Mouse (Mus musculus) erythroblast, embryonic 14.5 days (primary cell): ENCODE results near the gene Ppp1r2. TPM values are rescaled to one million over a fixed set of nuclear protein-coding genes. Genes with fewer than 3 reads are reported as not detected.
A peak's percentile ranks its signal among the peaks of the same experiment; 100 is the strongest.

Experiments used
- H3K27me3 ChIP-seq: 2 replicates; pipeline ENCODE4 v1.6.1; 2012; ENCODE audit warnings: inconsistent platforms; ENCODE audit not compliant: control insufficient read depth
- H3K36me3 ChIP-seq: 2 replicates; pipeline ENCODE4 v1.6.1; 2012; ENCODE audit warnings: mild to moderate bottlenecking, inconsistent platforms; ENCODE audit not compliant: control insufficient read depth
- H3K4me1 ChIP-seq: 2 replicates; pipeline ENCODE4 v1.6.1; 2012; ENCODE audit warnings: inconsistent platforms; ENCODE audit not compliant: control insufficient read depth
- H3K4me3 ChIP-seq: replicated peaks from 2 replicates; pipeline ENCODE3; 2012; ENCODE audit warnings: moderate library complexity, mild to moderate bottlenecking, inconsistent platforms
- H3K9me3 ChIP-seq: 2 replicates; pipeline ENCODE4 v1.6.1; 2012; ENCODE audit warnings: low read length, inconsistent platforms, mixed read lengths; ENCODE audit not compliant: control insufficient read depth
- GATA1 ChIP-seq: IDR thresholded peaks from 2 replicates; pipeline ENCODE4 v1.6.1; 2012; ENCODE audit warnings: low read length, inconsistent platforms, mixed read lengths
- TAL1 ChIP-seq: IDR thresholded peaks from 3 replicates; pipeline ENCODE4 v1.6.1; 2012; ENCODE audit warnings: low read length, inconsistent platforms, mixed read lengths
- polyA plus RNA-seq: library from polyadenylated mRNA; stranded (reverse); fragments of >175 nt; gene quantifications from 2 replicates; pipeline ENCODE4 v1.2.3, GENCODE M21; 2012

The Ppp1r2 gene
- polyA plus RNA-seq, 1 experiment = 9.7 TPM

DNA sequence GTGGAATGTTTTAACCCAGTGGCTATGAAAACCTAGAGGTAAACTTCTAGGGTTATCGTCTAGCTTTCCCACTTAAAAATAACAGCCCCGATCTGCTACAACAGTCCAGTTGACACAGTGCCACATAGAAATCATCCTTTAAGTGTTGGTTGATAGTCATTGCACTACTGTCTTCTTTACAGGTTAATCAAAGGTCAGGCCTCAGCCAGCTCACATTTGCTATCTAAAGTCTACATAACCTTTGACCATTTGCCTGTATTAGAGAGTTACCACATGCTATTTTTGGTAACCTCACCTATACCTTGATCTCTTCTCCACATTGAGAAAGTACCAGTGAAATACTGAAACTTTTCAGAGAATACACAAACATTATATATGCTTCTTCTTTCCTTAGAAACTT, 73.4 kb downstream of the Ppp1r2 start:
- H3K4me3 ChIP-seq = peak overlapping the region; percentile 93
- no peak for TF ChIP-seq GATA1
- no peak for TF ChIP-seq TAL1
- H3K27me3 ChIP-seq = peaks cover 9% of the 10 kb centered on the region
- H3K36me3 ChIP-seq = no peaks in the 10 kb centered on the region
- H3K4me1 ChIP-seq = peaks cover 22% of the 10 kb centered on the region
- H3K9me3 ChIP-seq = no peaks in the 10 kb centered on the region

Other genes starting within 250 kb of the Ppp1r2 start
- gene Xxylt1, start 193.8 kb downstream of the Ppp1r2 start, polyA plus RNA-seq = 0.01 and 0.04 TPM in 2 replicates
- gene Acap2, start 74.0 kb downstream of the Ppp1r2 start, polyA plus RNA-seq = 0.11 and 0.18 TPM in 2 replicates
- gene Apod, start 39.5 kb upstream of the Ppp1r2 start, polyA plus RNA-seq = not detected in 2 replicates
- gene Bdh1, start 147.0 kb upstream of the Ppp1r2 start, polyA plus RNA-seq = 0.19 and 0.70 TPM in 2 replicates